Mouse (Mus musculus): Measurements from ENCODE around the gene Nrcam.

The Nrcam gene

GRCm38 (mm10) chr12:44357881-44358280, 29.2 kb downstream of the Nrcam start:
- DNase-seq (ENCODE audit: low spot score in 2 of 2), result no peak

- DNase-seq (ENCODE audit: low spot score in 2 of 2), result no peak
Observed at GRCm38 (mm10) chr12:44371076-44371710, 42.5 kb downstream of the Nrcam start.

- no peak for DNase-seq (ENCODE audit: low spot score in 2 of 2)
Observed at GRCm38 (mm10) chr12:44375956-44376355, 47.3 kb downstream of the Nrcam start.

- DNase-seq (ENCODE audit: low spot score in 2 of 2), result no peak
Observed at GRCm38 (mm10) chr12:44378431-44379161, 49.9 kb downstream of the Nrcam start.

GRCm38 (mm10) chr12:44380805-44381204, 52.1 kb downstream of the Nrcam start:
- DNase-seq (ENCODE audit: low spot score in 2 of 2), result peak in 1 of 2 experiments; percentile 7

GRCm38 (mm10) chr12:44386398-44386797, 57.7 kb downstream of the Nrcam start:
- DNase-seq (ENCODE audit: low spot score in 2 of 2), result no peak

GRCm38 (mm10) chr12:44388220-44388619, 59.5 kb downstream of the Nrcam start:
- no peak for DNase-seq (ENCODE audit: low spot score in 2 of 2)

GRCm38 (mm10) chr12:44390391-44391137, 61.9 kb downstream of the Nrcam start:
- no peak for DNase-seq (ENCODE audit: low spot score in 2 of 2)

- no peak for DNase-seq (ENCODE audit: low spot score in 2 of 2)
Observed at GRCm38 (mm10) chr12:44394901-44395300, 66.2 kb downstream of the Nrcam start.

- DNase-seq (ENCODE audit: low spot score in 2 of 2), result no peak
Observed at GRCm38 (mm10) chr12:44397782-44398181, 69.1 kb downstream of the Nrcam start.

GRCm38 (mm10) chr12:44402134-44402533, 73.4 kb downstream of the Nrcam start:
- no peak for DNase-seq (ENCODE audit: low spot score in 2 of 2)

GRCm38 (mm10) chr12:44403270-44403669, 74.6 kb downstream of the Nrcam start:
- DNase-seq (ENCODE audit: low spot score in 2 of 2), result no peak

- no peak for DNase-seq (ENCODE audit: low spot score in 2 of 2)
Observed at GRCm38 (mm10) chr12:44403731-44404424, 75.2 kb downstream of the Nrcam start.

- DNase-seq (ENCODE audit: low spot score in 2 of 2), result no peak
Observed at GRCm38 (mm10) chr12:44409786-44410185, 81.1 kb downstream of the Nrcam start.

- no peak for DNase-seq (ENCODE audit: low spot score in 2 of 2)
Observed at GRCm38 (mm10) chr12:44411031-44411430, 82.3 kb downstream of the Nrcam start.

GRCm38 (mm10) chr12:44422154-44422866, 93.6 kb downstream of the Nrcam start:
- DNase-seq (ENCODE audit: low spot score in 2 of 2), result no peak

GRCm38 (mm10) chr12:44422867-44423255, 94.2 kb downstream of the Nrcam start:
- DNase-seq (ENCODE audit: low spot score in 2 of 2), result no peak

- DNase-seq (ENCODE audit: low spot score in 2 of 2), result no peak
Observed at GRCm38 (mm10) chr12:44424011-44424410, 95.3 kb downstream of the Nrcam start.

- no peak for DNase-seq (ENCODE audit: low spot score in 2 of 2)
Observed at GRCm38 (mm10) chr12:44425040-44425439, 96.4 kb downstream of the Nrcam start.

- peak in 1 of 2 experiments; percentile 38 for DNase-seq (ENCODE audit: low spot score in 2 of 2)
Observed at GRCm38 (mm10) chr12:44430335-44430734, 101.7 kb downstream of the Nrcam start.

GRCm38 (mm10) chr12:44430996-44431395, 102.3 kb downstream of the Nrcam start:
- DNase-seq (ENCODE audit: low spot score in 2 of 2), result peak in 1 of 2 experiments; percentile 57
